Mouse (Mus musculus) spleen, adult 12 weeks (tissue): ENCODE results near the gene Yrdc.

ENCODE experiments used
- DNase-seq: peaks from one replicate; pipeline ENCODE4 v3.0.0; 2022; ENCODE audit warnings: low spot score

Yrdc gene

DNA sequence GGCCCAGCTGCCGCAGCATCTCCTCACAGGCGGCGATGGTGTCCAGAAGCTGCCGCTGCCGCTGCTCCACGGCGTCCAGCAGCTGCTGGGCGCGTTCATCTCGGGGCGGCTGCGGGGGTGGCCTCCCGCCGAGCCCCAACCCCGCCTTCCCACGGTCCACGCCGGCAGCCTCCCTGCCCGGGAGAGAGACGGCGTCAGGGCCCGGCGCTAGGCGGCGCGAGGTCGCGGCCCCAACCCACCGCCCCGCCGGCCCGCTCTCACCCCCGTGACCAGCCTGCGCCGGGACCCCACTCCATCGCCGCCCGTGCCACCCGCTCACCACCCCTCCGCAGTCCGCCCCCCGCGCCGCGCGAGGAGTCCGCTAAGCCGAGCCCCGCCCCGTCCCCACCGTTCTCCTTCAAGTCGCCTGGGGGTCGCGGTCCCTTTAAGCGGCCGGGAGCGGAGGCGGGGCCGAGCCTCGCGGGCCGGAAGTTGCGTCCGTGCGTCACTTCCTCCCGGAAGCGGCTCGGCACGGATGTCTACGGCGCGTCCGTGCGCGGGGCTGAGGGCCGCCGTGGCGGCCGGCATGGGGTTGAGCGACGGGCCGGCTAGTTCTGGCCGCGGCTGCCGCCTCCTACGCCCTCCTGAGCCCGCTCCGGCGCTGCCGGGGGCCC is at the start of gene Yrdc:
Gene Yrdc (plus strand): TSS at position 419 of the 653 bp plus-strand sequence.
- peak; percentile 86 for DNase-seq

DNA sequence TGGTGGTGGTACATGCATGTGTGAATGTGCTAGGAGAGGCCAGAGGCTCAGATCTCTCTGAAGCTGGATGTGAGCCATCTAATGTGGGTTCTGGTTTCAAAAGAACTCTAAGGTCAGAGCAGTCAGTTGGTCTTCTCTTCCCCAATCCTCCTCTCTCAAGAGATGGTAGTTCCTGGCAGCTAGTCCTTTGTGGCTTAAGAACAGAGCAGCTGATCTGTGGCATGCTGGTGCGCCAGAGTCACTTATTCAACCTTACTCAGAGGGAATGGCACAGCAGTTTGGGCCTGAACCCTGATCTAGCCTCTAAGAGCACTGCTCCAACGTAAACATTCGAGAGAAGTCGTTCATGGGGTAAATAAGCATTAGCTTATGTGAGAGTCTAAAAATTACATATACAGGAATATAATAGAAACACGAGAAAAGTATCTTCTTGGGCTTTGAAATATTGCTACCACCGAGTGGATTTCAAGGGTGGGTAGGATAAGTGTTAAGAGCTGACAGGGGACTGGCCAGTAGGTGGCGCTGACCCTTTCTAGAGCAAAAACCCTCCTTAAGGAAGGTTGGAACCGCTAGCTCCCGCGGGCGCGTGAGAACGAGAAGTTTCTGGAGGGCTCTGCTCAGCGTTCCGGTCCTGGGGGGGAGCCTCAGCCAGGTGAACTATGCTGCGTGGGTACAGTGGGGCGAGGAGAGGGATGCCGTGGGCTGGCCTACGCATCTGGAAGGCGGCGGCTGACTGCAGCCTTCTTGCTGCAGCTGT is 48.7 kb upstream of the Yrdc start, which contains the start of gene Mtf1:
Gene Mtf1 (plus strand): TSS at position 553 of the 757 bp plus-strand sequence.
- DNase-seq: peak; percentile 77

- peak; percentile 93 for DNase-seq
Measured at GRCm38 (mm10) chr4:124802309-124803260, 47.9 kb upstream of the Yrdc start.

- no peak for DNase-seq
Measured at GRCm38 (mm10) chr4:124803406-124803805, 47.1 kb upstream of the Yrdc start.

DNA sequence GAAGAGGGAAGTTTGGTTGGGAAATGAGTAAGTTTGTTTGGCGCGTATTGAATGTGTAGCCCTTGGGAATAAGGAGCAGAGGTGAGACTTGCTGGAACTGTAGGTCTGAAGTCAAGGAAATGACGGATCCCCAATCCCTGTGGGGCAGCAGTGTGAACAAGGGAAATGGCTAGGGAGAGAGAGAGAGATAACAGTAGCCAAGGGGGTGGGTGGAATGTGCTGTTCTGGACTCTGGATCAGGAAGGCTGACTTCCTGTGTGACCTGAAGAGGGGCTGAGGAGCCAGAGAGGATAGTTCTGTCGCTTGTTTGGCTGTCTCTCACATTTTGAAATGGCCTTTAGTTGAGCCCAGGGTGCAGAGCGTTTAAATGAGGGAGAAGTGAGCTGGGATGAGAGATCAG is 42.0 kb upstream of the Yrdc start:
- no peak for DNase-seq

- DNase-seq: no peak
Measured at GRCm38 (mm10) chr4:124809136-124809883, 41.2 kb upstream of the Yrdc start.

DNA sequence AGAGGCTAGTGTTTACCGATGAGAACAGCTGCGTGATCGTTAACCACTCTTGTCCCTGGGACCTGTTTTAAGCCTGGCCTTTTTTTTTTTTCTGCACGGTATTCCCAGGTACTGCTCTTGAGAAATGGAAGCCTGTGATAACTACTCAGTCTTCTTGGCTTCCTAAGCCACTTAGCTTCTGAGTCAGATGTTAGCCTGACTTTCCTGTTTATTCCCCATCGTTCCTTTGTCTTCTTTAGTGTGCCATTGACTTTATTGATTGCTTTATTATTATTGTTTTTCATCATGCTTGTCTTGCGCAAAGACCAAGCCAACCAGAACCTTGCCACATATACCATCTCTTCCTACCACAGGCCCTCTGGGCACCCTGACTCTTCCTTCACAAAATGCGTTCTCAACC is 40.4 kb upstream of the Yrdc start:
- DNase-seq: no peak

DNA sequence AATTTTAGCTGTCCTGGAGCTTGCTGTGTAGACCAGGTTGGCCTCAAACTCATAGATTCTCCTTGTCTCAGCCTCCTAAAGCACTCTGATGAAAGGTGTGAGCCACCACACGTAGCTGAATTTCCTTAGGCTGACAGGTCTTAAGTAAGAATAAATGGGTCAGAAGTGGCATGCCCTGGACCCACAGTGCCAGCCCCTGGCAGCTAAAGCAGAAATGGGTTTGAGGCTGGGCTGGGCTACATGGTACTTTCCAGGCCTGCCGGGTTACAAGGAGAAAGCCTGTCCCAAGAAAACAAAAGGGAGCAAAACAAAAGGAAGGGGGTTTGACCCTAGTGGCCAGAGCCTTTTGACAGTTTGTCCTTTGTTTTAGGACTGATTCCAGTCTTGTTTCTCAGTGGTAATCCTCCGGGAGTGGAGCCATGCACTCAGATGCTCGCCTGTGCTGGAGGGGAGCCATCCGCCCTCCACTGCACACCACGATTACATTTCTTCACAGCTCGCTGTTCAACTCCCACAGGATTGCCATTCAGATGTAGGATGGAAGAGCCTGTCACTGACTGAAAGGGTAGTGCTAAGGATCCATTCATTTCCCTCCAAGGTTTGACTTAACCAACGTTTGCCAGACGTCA is 39.0 kb upstream of the Yrdc start:
- DNase-seq: no peak

- DNase-seq: no peak
Measured at GRCm38 (mm10) chr4:124815901-124816300, 34.6 kb upstream of the Yrdc start.

GRCm38 (mm10) chr4:124817803-124818202 is 32.7 kb upstream of the Yrdc start:
- peak; percentile 11 for DNase-seq

GRCm38 (mm10) chr4:124818832-124819231 is 31.6 kb upstream of the Yrdc start:
- no peak for DNase-seq

- no peak for DNase-seq
Measured at GRCm38 (mm10) chr4:124824967-124825366, 25.5 kb upstream of the Yrdc start.

- no peak for DNase-seq
Measured at GRCm38 (mm10) chr4:124825371-124825965, 25.0 kb upstream of the Yrdc start.

DNA sequence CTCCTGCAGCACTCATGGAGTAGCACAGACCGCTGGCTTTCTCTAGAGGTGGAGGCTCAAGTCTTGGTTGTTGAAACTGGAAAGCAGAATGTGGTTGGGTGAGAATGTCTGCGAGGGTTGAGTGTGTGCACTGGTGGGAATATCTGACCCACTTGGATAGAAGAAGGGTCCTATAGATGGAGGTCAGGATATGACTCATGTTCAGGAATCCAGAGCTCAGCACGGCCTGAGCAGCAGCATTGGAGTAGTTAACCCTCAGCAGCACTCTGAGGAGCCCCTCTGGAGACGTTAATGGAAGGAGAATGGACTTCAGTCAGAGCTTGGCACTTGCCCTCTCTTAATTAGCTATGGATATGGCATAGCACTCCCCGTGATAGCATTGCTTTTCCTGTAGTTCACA is 20.8 kb upstream of the Yrdc start:
- DNase-seq: no peak

DNA sequence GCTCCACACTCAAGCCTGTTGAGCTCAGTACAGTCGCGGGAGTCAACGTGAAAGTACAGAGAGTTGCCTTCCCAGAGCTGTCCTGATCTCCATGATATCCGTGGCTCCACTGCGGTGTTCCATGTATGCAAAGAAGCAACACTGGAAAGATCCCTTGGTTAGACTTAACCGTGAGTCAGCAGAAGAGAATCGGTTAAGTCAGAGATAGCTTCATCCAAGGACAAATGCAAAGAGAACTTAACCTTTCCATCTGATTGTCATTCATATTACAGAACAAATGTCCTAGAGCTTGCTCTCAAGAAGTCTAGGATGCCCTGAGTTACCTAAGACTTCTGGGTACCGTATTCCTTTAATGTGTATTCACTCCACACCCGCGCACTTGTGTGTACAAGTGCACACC is 17.7 kb upstream of the Yrdc start:
- no peak for DNase-seq

GRCm38 (mm10) chr4:124838035-124838700 is 12.3 kb upstream of the Yrdc start:
- DNase-seq: no peak

- DNase-seq: no peak
Measured at GRCm38 (mm10) chr4:124840998-124841397, 9.5 kb upstream of the Yrdc start.

DNA sequence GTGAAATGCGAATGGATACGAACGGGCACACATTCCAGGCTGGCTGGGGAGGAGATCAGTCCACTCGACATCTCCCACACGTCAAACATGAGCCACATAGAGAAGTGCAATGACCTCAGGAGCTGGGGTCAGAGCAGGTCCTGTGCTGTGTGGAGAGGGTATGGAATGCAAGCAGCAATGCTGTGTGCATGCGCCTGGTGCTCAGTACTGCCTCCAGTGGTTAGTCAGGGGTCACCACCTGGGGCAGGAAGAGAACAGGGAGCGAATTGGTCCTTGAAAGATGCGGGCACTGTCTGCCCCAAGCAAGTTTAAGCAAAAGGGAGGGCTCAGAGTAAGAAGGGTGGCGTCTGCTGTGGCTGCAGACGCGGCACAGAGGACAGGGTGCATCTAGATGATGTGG is 7.0 kb upstream of the Yrdc start:
- no peak for DNase-seq

GRCm38 (mm10) chr4:124847573-124847972 is 2.9 kb upstream of the Yrdc start:
- DNase-seq: peak; percentile 69

GRCm38 (mm10) chr4:124849631-124850260 is 733 bp upstream of the Yrdc start:
- no peak for DNase-seq
